Mouse (Mus musculus): ENCODE results near the gene Dhdh. TPM values are rescaled to one million over a fixed set of nuclear protein-coding genes. Genes with fewer than 3 reads are reported as not detected.

Dhdh gene
- polyA plus RNA-seq, 1 experiment from 2014 or later = 3.7 TPM

GRCm38 (mm10) chr7:45524841-45525621 is 36.4 kb upstream of the Dhdh start:
- peaks cover 26% of the 10 kb centered on the region for H3K4me1 ChIP-seq (replicated peaks; ENCODE audit: control insufficient read depth, insufficient read depth, low read length)
- peak; percentile 11; the same call in 1 of the 2 replicates for ATAC-seq (ENCODE audit: low read depth)

DNA sequence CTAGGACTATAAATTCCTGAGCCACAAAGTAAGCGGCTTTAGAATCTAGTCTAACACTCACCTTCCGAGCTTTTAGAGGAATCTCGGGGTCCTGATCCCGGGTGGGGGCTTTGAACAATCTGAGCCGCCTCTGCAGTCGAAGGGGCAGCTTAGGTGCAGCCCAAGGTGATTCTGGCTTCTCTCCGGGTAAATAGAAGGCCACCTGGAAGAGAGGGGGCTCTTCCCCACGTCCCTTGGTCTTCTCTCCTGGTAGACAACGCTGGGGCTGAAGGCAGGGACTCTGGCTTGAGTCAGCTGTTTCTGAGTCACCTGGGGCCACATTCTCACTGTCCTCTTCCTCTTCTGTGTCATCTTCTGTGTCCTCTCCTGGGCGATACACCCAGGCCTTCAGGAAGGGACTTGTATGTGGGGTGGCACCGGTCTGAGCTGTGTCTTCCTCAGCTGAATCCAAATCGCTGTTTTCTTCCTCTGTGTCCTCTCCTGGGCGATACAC is 35.1 kb upstream of the Dhdh start:
- no peaks in the 10 kb centered on the region for H3K27me3 ChIP-seq (ENCODE audit: control insufficient read depth, insufficient read depth, low read depth, low read length)
- H3K36me3 ChIP-seq (ENCODE audit: control insufficient read depth, insufficient read depth, low read length) = peaks cover 5% of the 10 kb centered on the region; the same call in 1 of the 2 replicates
- no peak overlapping the region for H3K9ac ChIP-seq (ENCODE audit: low read length)
- H3K4me3 ChIP-seq (ENCODE audit: low read length) = no peak overlapping the region
- ATAC-seq (ENCODE audit: low read depth) = no peak
- 75% methylated on average over 12 of the region's 13 CpGs for WGBS
- H3K27ac ChIP-seq (ENCODE audit: low read length) = no peak overlapping the region
- no peaks in the 10 kb centered on the region for H3K9me3 ChIP-seq (ENCODE audit: control insufficient read depth, low read length)
- H3K4me2 ChIP-seq (ENCODE audit: low read depth, low read length) = no peak overlapping the region
- peaks cover 20% of the 10 kb centered on the region for H3K4me1 ChIP-seq (replicated peaks; ENCODE audit: control insufficient read depth, insufficient read depth, low read length)

More at GRCm38 (mm10) chr7:45524841-45525621, 36.4 kb upstream of the Dhdh start:
- H3K9me3 ChIP-seq (ENCODE audit: control insufficient read depth, low read length) = no peaks in the 10 kb centered on the region
- no peaks in the 10 kb centered on the region for H3K27me3 ChIP-seq (ENCODE audit: control insufficient read depth, insufficient read depth, low read depth, low read length)
- peak overlapping the region; percentile 92 for H3K4me3 ChIP-seq (ENCODE audit: low read length)
- H3K27ac ChIP-seq (ENCODE audit: low read length) = peak overlapping the region; percentile 90
- H3K9ac ChIP-seq (ENCODE audit: low read length) = peak overlapping the region; percentile 95
- WGBS = 14% methylated on average over 12 of the region's 12 CpGs
- peak overlapping the region; percentile 82 for H3K4me2 ChIP-seq (ENCODE audit: low read depth, low read length)
- H3K36me3 ChIP-seq (ENCODE audit: control insufficient read depth, insufficient read depth, low read length) = peaks cover 5% of the 10 kb centered on the region; the same call in 1 of the 2 replicates

DNA sequence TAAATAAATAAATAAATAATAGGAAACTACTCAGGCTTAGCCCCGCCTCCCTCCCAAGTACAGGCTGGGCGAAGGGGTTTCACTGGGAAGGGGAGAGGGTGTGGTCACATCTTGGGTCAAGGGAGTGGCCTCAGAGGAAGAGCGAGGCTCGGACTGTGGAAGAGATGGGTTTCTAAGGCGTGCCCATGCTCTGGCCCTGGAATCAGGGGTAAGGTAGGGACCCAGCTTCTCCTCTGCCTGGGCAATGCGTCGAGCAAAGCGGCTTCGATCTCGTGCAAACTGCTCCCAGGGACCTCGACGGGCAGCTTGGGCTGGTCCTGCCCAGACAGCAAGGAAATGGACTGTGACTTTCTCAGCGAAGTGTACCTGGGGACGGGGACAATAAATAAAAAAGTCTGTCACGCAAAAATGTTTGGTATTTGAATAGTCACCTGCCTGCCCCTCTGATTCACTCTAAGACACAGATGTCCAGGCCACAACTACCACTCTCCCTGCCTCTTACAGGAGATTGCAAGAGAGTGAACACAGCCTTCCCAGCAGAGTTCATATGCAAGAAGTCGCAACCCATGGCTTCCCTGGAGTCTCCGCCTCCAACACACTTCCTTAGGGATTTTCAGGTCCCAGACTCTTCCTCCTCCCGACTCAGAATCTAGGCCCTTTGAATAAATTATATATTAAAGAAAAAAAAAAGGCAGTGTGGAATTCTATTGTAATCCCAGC is 34.5 kb upstream of the Dhdh start:
- H3K27me3 ChIP-seq (ENCODE audit: control insufficient read depth, insufficient read depth, low read depth, low read length) = no peaks in the 10 kb centered on the region
- 0 out of 2 replicates have a peak overlapping the region, but pooled peaks have one; percentile 12 for H3K4me2 ChIP-seq (ENCODE audit: low read depth, low read length)
- no peak overlapping the region for H3K4me3 ChIP-seq (ENCODE audit: low read length)
- 69% methylated on average over 18 of the region's 18 CpGs for WGBS
- no peaks in the 10 kb centered on the region for H3K9me3 ChIP-seq (ENCODE audit: control insufficient read depth, low read length)
- H3K9ac ChIP-seq (ENCODE audit: low read length) = no peak overlapping the region
- peaks cover 20% of the 10 kb centered on the region for H3K4me1 ChIP-seq (replicated peaks; ENCODE audit: control insufficient read depth, insufficient read depth, low read length)
- H3K36me3 ChIP-seq (ENCODE audit: control insufficient read depth, insufficient read depth, low read length) = peaks cover 5% of the 10 kb centered on the region; the same call in 1 of the 2 replicates
- peak overlapping the region; percentile 30; the same call in 1 of the 2 replicates for H3K27ac ChIP-seq (ENCODE audit: low read length)
- ATAC-seq (ENCODE audit: low read depth) = no peak

DNA sequence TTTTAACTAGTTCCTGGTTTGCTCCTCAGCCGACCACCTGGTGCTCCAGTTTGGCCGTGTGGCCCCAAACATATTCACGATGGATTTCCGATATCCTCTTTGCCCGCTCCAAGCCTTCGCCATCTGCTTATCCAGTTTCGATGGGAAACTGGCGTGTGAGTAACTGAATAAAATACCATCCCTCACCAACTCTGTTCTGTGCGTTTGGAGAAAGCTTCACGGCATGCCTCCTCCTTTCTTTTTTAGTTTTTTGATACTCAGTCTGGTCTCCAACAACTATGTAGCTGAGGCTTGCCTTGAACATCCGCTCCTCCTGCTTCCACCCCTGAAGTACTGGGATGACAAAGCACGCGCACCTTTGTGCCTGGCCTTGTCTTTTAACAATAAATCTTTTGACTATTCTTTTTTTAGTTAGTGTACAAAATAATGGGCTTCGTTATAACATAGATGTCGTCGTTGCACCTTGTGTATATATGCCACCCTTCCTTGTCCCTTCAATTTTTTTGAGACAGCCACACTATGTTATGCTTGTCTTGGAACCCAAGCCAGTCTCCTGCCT is 33.7 kb upstream of the Dhdh start:
- H3K27ac ChIP-seq (ENCODE audit: low read length) = no peak overlapping the region
- H3K36me3 ChIP-seq (ENCODE audit: control insufficient read depth, insufficient read depth, low read length) = peaks cover 5% of the 10 kb centered on the region; the same call in 1 of the 2 replicates
- H3K4me3 ChIP-seq (ENCODE audit: low read length) = peak overlapping the region; percentile 60
- peaks cover 20% of the 10 kb centered on the region for H3K4me1 ChIP-seq (replicated peaks; ENCODE audit: control insufficient read depth, insufficient read depth, low read length)
- ATAC-seq (ENCODE audit: low read depth) = no peak
- H3K4me2 ChIP-seq (ENCODE audit: low read depth, low read length) = peak overlapping the region; percentile 56
- WGBS = 56% methylated on average over 16 of the region's 16 CpGs
- no peaks in the 10 kb centered on the region for H3K27me3 ChIP-seq (ENCODE audit: control insufficient read depth, insufficient read depth, low read depth, low read length)
- peak overlapping the region; percentile 74 for H3K9ac ChIP-seq (ENCODE audit: low read length)
- no peaks in the 10 kb centered on the region for H3K9me3 ChIP-seq (ENCODE audit: control insufficient read depth, low read length)

- H3K27ac ChIP-seq (ENCODE audit: low read length) = peak overlapping the region; percentile 90
- 1% methylated on average over 28 of the region's 28 CpGs for WGBS
Measured at GRCm38 (mm10) chr7:45521728-45522184, 33.2 kb upstream of the Dhdh start.

DNA sequence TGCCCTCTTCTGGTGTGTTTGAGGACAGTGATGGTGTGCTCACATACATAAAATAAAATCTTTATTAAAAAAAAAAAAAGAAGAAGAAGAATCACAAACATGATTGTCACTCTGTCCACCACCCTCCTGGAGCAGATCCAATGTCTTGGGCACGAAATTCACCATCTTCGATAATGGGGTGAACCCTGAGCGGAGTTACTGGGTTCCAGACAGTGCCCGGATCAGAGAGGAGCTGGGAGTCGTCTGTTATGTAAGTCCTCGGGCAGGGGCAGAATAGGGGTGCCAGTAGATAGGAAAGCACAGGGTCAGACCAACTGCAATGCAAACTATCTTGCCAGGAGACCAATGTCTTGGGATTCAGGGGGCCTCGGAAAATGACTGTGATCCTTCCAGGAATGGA is 32.0 kb upstream of the Dhdh start:
- Histone ChIP-seq H3K4me2 (ENCODE audit: low read depth, low read length) (no peak overlapping the region), H3K27ac (ENCODE audit: low read length) (no peak overlapping the region), H3K9ac (ENCODE audit: low read length) (no peak overlapping the region), H3K27me3 (ENCODE audit: control insufficient read depth, insufficient read depth, low read depth, low read length) (no peaks in the 10 kb centered on the region), H3K4me1 (replicated peaks; ENCODE audit: control insufficient read depth, insufficient read depth, low read length) (peaks cover 20% of the 10 kb centered on the region), H3K4me3 (ENCODE audit: low read length) (no peak overlapping the region), H3K36me3 (ENCODE audit: control insufficient read depth, insufficient read depth, low read length) (peaks cover 5% of the 10 kb centered on the region; the same call in 1 of the 2 replicates), H3K9me3 (ENCODE audit: control insufficient read depth, low read length) (no peaks in the 10 kb centered on the region)
- WGBS = 92% methylated on average over 7 of the region's 7 CpGs
- ATAC-seq (ENCODE audit: low read depth) = no peak

More at GRCm38 (mm10) chr7:45521728-45522184, 33.2 kb upstream of the Dhdh start:
- peak; percentile 69 for ATAC-seq (ENCODE audit: low read depth)
- peak overlapping the region; percentile 60 for H3K4me3 ChIP-seq (ENCODE audit: low read length)
- H3K9ac ChIP-seq (ENCODE audit: low read length) = peak overlapping the region; percentile 74
- H3K4me1 ChIP-seq (replicated peaks; ENCODE audit: control insufficient read depth, insufficient read depth, low read length) = peaks cover 20% of the 10 kb centered on the region
- H3K36me3 ChIP-seq (ENCODE audit: control insufficient read depth, insufficient read depth, low read length) = peaks cover 5% of the 10 kb centered on the region; the same call in 1 of the 2 replicates
- H3K4me2 ChIP-seq (ENCODE audit: low read depth, low read length) = peak overlapping the region; percentile 56
- H3K9me3 ChIP-seq (ENCODE audit: control insufficient read depth, low read length) = no peaks in the 10 kb centered on the region
- no peaks in the 10 kb centered on the region for H3K27me3 ChIP-seq (ENCODE audit: control insufficient read depth, insufficient read depth, low read depth, low read length)

DNA sequence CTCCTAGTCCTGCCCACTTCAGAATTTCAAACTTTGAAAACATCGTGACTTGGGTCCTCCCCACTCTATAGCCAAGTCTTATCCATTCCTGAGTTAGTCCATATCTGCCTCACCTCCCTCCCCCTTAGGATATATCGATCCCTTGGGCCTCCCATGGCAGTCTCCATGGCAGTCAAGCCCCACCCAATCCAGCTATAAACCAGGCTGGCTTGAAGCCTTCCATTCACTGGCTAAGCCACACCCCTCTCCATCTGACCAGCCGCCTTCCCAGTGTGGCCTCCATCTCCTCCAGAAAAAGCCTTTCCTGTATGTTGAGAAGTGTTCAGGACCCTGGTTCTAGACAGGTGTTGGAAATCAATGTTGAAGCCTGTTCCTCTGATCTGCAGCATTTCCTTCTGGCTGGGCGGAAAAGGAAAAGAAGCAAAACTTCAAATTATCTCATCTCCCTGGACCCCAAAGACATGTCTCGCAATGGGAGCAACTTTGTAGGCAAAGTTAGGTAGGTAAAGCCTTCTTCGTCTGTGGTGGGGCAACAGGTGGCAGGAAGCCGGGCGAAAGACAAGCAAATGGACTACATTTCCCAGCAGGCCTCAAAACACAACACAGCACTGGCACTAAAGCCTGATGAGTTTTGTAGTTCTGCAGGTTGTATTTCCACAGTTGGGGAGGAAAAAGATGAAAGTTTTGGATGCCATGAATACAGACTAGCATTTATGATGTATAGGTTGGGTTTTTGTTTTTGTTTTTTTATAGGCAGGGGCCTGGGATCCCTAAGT is 30.9 kb upstream of the Dhdh start:
- Histone ChIP-seq H3K9ac (ENCODE audit: low read length) (no peak overlapping the region), H3K4me3 (ENCODE audit: low read length) (no peak overlapping the region), H3K27ac (ENCODE audit: low read length) (no peak overlapping the region), H3K36me3 (ENCODE audit: control insufficient read depth, insufficient read depth, low read length) (peaks cover 5% of the 10 kb centered on the region; the same call in 1 of the 2 replicates), H3K27me3 (ENCODE audit: control insufficient read depth, insufficient read depth, low read depth, low read length) (no peaks in the 10 kb centered on the region), H3K4me1 (replicated peaks; ENCODE audit: control insufficient read depth, insufficient read depth, low read length) (peaks cover 13% of the 10 kb centered on the region), H3K9me3 (ENCODE audit: control insufficient read depth, low read length) (no peaks in the 10 kb centered on the region), H3K4me2 (ENCODE audit: low read depth, low read length) (no peak overlapping the region)
- no peak for ATAC-seq (ENCODE audit: low read depth)
- 71% methylated on average over 8 of the region's 8 CpGs for WGBS

DNA sequence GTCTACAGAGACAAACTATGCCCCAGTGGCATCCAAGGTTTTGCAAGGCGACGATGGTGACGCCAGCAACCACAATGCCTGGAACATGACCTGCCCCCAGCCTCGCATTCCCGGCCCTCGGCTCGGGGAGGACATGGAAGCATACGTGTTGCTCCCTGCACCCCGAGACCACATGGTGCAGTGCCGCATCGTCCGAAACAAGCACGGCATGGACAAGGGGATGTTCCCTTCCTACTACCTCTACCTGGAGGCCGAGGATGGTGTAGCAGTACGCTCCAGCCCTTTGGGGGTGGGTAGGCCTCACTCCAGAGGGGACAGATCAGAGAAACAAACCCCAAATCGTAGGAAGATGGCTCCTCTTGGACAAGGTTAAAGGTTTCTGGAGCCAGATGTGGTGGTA is 30.0 kb upstream of the Dhdh start:
- WGBS = 85% methylated on average over 16 of the region's 16 CpGs
- H3K9me3 ChIP-seq (ENCODE audit: control insufficient read depth, low read length) = no peaks in the 10 kb centered on the region
- no peaks in the 10 kb centered on the region for H3K27me3 ChIP-seq (ENCODE audit: control insufficient read depth, insufficient read depth, low read depth, low read length)
- H3K4me2 ChIP-seq (ENCODE audit: low read depth, low read length) = no peak overlapping the region
- no peak for ATAC-seq (ENCODE audit: low read depth)
- no peak overlapping the region for H3K4me3 ChIP-seq (ENCODE audit: low read length)
- peaks cover 10% of the 10 kb centered on the region; the same call in 1 of the 2 replicates for H3K4me1 ChIP-seq (replicated peaks; ENCODE audit: control insufficient read depth, insufficient read depth, low read length)
- no peak overlapping the region for H3K27ac ChIP-seq (ENCODE audit: low read length)
- H3K9ac ChIP-seq (ENCODE audit: low read length) = no peak overlapping the region
- peaks cover 5% of the 10 kb centered on the region; the same call in 1 of the 2 replicates for H3K36me3 ChIP-seq (ENCODE audit: control insufficient read depth, insufficient read depth, low read length)
